Mouse (Mus musculus) left cerebral cortex, adult 11 months (tissue): ENCODE results near the gene Meis1.

Source experiments
- DNase-seq: peaks from one replicate; pipeline ENCODE4 v3.0.0; 2022; ENCODE audit warnings: low spot score

The Meis1 gene

DNA sequence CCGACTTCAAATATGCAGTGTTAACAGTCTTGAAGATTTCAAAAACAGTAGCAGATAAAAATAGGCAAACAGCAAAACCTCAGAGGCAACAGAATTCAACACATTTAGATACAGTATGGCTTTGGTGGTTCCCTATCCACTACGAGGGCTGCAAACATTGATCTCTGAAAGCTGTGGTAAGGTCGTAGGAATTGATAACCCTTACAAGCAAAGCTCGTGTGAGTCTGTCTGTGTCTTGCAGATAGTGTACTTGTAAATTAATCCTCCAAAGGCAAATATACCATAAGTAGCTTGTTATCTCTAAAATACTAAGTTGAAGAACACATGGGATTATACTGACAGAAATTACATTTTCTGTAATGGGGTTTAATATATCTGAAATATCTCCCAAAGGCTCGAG lies 114.5 kb downstream of the Meis1 start:
- no peak for DNase-seq

DNA sequence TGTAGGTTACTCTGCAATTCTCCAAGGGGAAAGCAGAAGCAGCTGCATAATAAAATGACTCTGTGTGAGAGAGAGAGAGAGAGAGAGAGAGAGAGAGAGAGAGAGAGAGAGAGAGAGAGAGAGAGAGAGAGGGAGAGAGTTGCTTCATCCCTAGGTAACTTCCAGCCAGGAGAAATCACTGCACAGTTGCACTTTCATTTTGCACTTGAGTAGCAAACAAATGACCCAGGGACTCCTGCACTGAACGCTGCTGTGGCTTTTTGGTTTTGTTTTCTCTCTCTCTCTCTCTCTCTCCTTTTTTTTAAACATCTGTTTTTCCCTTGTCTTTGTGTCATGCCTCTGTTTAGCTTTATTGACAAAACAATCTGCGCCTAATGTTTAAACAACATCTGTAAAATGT lies 118.3 kb downstream of the Meis1 start:
- no peak for DNase-seq

DNA sequence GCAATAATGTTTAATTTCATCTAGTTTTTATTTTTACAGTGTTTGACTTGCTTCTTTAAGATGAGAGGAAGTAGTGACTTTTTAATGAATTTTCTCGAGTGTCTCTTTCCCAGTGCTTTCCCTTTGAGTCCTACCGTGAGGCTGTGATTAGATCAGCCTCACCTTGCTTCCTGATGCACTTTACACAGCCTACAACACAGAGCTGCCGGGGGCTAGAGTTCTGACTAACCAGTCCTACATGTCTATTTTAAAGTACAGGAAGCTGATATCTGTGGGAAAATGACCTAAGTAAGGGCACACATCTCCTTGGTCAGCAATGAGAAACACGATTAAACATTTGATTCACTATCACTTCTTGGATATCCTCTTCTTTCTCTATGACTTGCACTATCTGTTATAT lies 119.9 kb downstream of the Meis1 start:
- no peak for DNase-seq

DNA sequence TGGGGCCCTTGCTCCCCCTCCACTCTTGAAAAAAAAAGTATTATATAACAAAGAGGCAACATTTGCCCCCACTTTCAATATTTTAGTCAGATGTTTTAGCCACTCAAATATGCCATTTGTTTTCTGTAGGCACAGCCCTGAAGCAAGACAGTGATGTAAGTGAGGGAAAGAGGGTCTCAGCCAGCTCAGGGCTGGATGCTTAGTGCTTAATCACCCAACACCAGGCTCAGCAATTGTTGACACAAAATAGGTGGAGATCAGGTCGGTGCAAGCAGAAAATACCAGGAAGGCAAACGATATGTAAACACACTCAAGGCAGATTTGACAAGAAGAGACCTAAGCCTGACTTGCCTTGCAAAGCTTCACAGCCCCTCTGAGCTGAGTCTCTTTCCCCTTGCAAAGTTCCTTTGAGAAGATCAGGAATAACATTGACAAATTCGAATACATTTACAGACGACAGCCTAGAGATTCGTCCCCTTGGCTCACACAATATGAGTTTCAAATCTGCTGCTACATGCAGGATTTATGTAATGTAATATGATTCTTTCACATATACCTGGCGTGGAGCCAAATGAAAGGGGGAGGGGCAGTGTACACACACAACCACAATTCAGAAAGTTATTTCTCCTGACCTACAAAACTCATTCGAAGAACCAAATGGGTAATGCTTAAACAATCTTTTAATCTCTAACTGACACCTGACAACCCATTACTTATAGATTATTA lies 120.7 kb downstream of the Meis1 start:
- no peak for DNase-seq

DNA sequence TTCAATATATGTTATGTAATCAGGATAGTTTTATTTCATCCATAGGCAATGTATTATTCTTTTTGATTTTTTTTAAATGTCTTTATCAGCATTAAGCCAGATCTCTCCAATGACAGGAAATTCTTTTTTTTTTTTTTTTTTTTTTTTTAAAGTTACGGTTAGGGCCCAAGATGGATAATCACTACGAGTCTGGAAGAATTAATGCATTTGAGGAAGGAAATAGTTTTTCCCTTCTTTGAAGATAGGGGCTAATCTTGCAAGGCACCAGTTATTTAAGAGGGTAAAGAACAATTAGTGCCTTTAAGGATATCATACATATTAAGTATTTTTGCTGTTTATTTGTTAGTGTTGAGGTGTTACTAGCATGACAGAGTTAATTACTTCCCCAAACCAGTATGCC lies 121.5 kb downstream of the Meis1 start:
- no peak for DNase-seq

DNA sequence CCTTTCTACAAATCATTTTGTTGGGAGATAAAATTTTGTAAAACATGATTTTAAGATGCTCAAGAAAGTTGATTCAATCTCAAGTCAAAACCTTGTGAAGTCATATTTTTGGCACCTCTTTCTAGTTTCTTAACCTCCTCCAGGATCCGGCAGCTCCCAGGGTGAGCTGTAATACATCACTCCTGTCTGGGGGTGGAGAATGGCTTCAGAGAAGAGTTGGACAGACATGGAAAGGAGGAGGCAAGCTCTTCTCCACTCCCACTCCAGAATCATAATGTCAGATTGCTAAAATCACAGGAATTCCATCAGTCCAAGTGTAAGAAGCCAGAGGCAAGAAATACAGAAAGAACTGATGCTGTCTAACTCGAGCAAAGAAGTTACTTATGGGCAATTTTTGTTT lies 126.3 kb downstream of the Meis1 start:
- DNase-seq = no peak

DNA sequence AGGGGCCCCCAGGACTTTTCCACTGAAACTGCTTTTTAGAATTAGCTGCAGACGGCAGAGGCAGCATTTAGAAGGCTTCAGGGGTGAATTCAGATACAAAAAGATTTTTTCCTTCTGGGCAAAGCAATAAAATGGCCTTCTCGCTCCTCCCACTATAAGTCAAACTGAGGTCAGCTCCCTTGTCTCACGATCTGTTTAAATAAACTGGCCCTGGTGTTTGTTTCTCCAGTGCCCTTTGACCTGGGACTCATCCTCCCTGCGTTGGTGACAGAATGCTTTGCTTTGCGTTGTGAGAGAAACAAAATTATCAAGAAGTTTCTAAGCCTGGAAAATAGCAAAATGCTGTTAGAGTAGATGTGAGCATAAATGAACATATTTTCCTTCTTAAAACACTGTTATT lies 129.6 kb downstream of the Meis1 start:
- no peak for DNase-seq

DNA sequence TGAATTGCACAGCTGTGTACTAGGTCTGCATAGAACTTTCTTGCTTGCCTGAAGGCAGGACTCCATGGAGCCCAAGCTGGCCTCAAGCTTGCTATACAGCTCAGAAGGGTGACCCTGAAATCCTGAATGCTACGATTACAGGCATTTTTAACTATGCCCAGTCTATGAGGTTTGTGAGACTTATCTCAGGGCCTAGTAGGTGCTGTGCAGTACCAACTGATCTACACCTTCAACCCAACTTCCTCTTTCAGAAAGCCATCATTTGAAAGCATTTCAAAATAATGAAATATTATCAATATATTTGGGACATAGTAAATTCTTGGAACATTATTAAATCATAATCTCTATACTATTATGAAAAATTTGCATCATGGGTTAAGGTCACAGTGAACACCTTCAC lies 130.1 kb downstream of the Meis1 start:
- DNase-seq = no peak

DNA sequence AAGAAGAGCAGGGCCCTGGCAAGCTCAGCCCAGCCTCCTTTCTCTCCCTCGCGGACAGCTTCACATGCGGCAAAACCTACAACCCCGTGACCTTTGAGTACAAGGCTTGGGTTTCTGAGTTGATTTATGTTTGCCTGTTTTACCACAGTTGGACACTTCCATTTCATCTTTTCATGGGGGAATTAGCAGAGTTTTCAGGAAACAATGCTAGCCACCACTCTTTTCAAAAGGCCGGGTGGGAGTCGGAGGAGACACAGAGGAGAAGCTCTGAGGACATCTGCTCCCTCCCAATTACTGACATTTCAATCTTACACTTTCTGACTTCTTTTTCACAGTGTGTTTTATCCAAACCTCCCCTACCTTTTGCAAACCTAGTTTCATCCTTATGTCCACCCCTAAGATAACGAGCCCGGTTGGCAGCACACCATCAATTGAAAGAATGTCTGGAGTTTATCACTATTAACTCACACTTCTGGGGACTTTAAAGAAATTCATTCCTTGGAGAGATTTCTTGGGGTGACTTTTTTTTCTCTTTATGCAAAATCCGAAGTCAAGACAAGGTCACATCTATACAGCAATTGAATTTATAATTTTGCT lies 133.0 kb downstream of the Meis1 start:
- DNase-seq = no peak

DNA sequence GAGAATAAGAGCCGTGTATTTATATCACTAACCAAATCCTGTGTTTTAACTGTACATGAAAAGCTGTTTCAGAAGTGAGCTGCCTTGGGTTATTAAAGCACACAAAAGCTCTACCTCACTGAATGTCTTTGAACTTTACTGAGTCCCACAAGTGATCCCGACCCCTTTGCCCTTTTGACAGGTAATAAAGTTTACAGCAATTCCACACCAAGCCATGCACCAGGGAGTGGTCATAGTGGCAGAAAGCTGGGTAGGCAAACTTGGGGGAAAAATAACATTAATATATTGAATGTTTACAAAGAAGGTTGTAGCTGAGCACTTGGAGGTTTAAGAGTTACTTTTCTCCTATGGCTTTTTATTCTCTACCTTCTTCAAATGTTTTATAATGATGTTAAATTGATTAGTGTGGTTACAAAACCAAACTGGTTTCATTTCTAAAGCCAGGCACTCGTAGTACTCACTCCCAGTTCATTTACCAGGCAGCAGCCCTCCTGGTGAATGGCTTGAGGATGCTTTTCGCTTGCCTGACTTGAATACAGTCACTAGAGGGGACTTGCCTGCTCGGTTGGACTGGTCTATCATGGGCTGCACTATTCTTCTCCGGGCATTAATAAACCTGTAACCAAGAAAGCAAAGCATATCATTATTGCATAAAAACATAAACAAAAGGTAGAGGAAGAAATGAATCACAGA lies 133.6 kb downstream of the Meis1 start:
- DNase-seq = no peak

DNA sequence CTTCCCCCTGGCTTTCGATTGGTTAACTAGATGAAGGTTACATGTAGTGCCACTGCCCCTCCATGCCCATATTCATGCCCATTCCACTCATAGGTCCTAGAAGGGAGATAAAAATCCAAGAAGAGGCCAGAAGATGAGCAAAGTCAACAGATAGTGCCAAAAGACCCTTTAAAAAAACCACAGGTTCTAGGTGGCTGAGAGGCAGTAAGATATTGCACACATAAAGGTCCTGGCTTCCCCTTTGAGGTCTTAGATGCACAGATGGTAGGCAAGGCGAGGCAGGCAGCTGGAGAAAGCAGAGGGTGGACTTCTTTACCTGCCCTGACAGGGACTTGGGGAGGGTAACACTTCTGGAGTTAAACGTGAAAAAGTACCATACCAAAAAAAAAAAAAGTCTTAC lies 134.8 kb downstream of the Meis1 start:
- DNase-seq = no peak

DNA sequence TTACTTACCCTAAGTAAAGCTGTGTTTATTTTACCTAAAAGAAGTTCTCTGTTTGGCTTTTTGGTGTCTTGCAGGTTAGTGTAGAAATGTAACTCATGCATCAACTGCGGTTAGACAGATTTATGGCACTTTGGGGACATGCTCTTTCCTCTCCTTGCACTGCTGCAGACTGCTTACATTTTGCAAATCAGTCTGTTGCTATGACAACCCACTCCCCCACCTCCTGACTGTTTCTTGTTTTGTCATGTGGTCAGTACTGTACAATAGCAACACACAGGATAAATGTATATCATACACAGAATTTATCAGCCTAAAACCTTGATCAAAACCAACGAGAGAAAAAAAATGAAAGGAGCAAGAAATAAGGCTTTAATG lies 135.3 kb downstream of the Meis1 start:
- DNase-seq = no peak

DNA sequence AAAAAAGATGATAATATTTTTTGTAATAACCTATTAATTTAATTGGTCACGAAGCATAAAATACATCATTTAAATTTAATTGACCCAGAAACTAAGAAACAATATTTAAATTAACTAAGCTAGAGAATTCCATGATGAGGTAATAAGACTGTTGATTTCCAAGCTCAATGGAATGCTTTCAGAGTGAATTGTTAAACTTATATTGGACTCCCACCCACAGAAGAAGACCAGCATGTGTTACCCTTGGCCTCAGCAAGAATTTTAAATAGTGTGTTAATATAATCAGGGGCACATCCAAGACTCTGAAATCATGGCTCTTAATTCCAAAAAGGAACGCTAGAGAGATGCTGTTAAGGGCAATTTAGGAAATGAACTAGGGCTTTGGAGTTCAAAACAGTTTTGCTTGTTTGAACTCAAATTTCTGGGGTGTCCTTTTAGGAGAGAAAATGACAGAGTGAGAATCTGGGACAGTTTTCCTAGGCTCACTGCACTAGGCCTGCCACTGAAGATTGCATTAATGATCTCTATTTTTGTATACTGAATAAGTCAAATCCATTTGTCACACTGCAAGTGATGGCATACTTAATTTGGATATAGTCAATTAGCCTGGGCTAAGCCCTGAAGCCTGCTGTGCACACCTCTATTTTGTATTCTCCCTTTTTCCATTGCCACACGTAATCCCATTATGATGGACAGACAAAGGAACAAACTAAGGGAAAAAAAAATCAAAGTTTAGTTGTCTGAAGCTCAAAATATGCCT lies 135.9 kb downstream of the Meis1 start:
- DNase-seq = no peak

DNA sequence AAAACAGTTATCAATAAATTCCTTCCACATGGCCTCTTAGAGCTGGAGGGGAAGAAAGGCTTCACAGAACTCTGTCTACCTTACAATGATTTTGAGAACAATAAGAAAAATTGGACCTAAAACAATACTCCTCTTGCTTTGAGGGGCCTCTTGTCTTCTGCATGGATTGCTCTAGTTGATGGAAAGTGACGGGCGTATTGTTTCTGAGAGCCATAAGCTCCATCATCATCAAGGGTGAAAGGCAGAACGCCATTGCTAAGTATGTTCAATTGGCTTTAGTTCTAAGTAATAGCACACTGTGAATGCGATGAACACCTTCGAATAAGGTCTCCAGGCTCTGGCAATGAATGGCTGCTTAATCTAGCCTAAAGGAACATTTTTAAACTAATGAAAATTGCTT lies 136.5 kb downstream of the Meis1 start:
- no peak for DNase-seq

DNA sequence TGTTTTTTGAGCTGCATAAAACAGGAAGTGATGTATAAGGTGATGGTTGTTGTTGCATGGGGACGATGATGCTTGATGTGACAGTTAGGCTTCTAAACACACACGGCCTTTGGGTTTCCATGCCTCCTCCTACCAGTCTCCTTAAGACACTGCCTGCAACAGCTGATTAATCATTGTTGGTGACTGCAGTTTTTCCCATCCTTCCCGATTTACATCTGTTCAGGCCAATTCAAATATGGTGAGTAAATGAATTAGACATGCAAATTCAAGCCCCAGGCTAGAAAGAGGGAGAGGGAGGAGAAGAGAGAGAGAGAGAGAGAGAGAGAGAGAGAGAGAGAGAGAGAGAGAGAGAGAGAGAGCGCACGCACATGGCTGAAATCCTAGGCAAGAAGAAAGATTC lies 138.0 kb downstream of the Meis1 start:
- DNase-seq = no peak

DNA sequence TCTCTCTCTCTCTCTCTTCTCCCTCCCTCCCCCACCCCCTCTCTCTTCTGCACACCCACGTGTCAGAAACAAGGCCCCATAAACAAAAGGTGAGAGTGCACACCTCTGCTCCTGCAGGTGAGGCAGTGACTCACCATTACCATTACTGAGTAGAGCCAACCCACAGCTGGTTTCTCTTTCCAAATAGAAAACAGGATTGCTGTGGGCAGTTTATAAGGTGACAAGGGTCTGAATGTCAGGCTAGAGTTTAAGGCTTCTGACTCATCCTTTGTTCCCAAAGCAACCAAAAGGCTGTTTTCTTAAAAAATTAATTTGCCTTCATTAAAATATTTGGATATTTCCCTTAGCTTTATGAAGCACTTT lies 139.3 kb downstream of the Meis1 start:
- DNase-seq = no peak

DNA sequence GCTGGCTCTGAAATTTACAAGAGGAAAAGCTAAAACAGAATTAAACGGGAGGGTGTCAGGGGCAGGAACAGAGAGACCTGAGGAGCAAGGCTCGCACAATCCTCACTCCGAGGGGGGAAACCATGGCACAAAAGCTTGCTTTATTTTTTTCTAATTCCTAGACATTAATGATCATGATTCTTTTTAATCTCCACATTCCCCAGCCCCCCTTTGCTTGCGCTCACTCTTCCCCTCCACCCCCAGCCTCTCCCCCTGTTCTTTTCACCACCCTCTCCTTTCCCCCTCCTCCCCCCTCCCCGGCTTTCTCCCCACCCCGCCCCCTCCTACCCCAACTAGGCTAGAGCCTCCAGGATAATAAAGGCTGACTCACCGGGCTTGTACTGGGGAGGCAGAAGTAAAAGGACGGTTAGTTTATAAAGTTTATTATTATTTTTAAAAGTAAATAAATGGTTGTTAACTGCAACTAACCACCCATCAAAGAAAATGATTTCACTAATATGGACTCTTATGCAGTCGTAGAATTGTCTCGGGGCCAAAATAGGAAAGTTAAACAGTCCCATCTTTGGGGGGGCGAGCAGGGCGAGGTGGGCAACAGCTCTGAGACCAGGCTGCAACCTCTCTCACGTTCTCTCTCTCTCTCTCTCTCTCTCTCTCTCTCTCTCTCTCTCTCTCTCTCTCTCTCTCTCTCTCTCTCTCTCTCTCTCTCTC lies 139.9 kb downstream of the Meis1 start:
- no peak for DNase-seq

DNA sequence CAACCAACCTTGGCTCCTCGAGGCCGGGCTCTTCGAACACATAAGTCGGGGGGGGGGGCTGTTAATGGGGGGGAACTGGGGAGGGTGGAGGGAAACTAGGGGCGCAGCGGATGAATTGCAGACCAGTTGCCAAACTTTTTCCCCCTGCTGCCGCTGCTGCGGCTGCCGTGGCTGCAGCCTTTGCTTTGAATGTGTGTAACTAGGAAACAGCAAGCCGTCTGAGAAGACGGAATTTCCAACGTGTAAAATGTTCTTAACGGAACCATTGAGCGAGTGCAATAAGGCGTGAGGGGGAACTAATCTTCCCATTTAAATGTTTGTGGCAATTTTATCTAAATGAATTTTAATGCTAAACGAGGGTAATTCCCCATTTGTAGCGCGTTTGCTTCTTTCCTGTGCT lies 140.8 kb downstream of the Meis1 start:
- DNase-seq = no peak

DNA sequence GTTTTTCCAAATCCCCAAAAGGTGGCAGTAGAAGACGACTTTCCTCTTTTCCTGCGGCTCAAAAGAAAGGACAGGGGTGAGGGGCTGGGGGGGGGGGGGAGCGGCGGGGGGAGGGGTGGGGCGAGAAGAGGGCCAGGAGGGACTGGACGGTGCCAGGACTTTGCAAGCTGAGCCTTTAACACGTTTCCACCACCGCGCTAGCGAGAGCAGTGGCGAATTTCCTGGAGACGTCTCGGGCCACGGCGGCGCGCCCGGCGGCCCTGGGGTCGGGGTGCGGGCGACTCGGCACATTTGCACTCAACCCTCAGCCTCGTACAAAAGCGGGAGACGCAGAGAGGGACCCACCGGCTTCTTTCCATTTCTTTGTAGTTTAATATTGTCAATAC lies 141.2 kb downstream of the Meis1 start:
- DNase-seq = no peak

DNA sequence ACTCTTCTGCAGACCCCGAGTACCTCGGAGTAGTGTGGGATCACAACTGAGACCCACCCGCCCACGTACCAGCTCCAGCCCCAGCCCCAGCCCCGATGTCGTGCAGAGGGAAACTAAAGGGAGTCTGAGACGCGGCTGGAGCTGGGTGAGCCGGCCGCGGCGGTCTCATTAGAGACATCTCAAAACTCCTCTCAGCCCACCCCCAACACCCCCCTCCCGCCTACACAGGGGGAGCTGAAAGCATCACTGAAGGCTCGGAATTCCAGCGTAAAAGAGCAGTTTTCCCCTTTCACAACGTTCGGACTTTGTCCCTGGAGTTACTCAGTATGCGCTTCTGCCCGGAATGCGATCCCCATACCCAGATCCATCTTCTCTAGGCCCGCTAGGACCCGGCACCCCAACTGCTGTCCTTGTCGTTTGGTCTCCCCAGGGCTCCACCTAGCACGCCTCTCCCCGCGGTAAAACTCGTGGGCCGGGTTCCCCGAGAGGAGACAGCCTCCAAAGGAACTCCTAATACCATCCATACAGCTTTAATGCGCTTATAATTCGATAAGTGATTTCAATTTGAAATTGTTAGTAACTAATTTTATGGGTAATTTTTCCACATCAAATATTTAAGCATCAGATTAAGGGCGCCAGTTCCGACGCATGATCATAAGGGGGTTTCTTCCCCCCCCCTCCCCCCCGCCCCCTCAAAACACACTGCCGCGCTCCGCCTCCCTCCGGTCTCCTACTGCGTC lies 141.7 kb downstream of the Meis1 start:
- DNase-seq = no peak
